Mouse (Mus musculus): ENCODE measurements around the gene Aadacl3.

GRCm38 (mm10) chr4:144493331-144493730 lies 29.8 kb upstream of the Aadacl3 start:
- TF ChIP-seq CTCF (IDR thresholded peaks at IDR 0.05; ENCODE audit: borderline replicate concordance, extremely low read depth, insufficient read depth, insufficient read length) (no peak), POLR2A (IDR thresholded peaks at IDR 0.05; ENCODE audit: borderline replicate concordance, extremely low read depth, insufficient read depth, insufficient read length, poor library complexity, severe bottlenecking) (no peak)
